Comparison of ENCODE assay signal across 11 mouse cellular contexts in the genomic region with DNA sequence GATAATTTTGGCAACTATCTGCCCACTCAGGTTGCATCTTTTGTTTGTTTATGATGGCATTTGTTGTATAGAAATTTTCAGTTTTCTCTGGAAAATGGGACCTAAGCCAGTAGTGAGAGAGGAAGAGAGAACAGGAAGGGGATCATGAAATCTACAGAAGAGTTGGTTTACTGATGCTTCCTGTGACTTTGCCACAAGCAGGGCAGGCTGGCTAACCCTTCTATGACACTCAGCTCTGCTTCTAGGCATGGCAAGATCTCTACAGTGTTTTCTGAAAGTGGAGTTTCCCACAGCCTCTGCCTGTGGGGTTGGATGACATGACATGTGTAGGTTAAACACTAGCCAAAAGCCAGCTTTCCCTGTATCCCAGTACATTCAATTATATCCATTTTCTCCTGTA.
"Had no signal": no experiment of that assay in that cellular context is flagged by ENCODE, and none has a peak within 500 bp of the region (broad histone marks: within the 10 kb centered on the region; RNA-seq: fewer than 3 reads in every experiment).

No protein-coding gene starts in this region.

- H3K4me1 ChIP-seq: limb, embryonic 15.5 days; liver, embryonic 13.5 days; midbrain, embryonic 13.5 days had no signal

- H3K27ac ChIP-seq: limb, embryonic 15.5 days; liver, embryonic 13.5 days; midbrain, embryonic 13.5 days had no signal

- H3K9ac ChIP-seq: limb, embryonic 15.5 days; liver, embryonic 13.5 days; midbrain, embryonic 13.5 days had no signal

- H3K9me3 ChIP-seq: limb, embryonic 15.5 days; liver, embryonic 13.5 days; midbrain, embryonic 13.5 days had no signal

- H3K4me2 ChIP-seq: limb, embryonic 15.5 days; liver, embryonic 13.5 days; midbrain, embryonic 13.5 days had no signal

- ATAC-seq: midbrain, embryonic 13.5 days had no signal

- H3K27me3 ChIP-seq: limb, embryonic 15.5 days; liver, embryonic 13.5 days; midbrain, embryonic 13.5 days had no signal

- H3K36me3 ChIP-seq: limb, embryonic 15.5 days; liver, embryonic 13.5 days; midbrain, embryonic 13.5 days had no signal

- H3K4me3 ChIP-seq: limb, embryonic 15.5 days; liver, embryonic 13.5 days; midbrain, embryonic 13.5 days had no signal

- DNase-seq: kidney, adult 2 months; kidney, postnatal 25 days; layer of hippocampus, adult 9-11 months; layer of hippocampus, postnatal 36 days; liver, embryonic 13.5 days; lung, adult 18-20 months; lung, postnatal 4 days; right cerebral cortex, postnatal 14 days; thymus, postnatal 36 days had no signal
